Mouse (Mus musculus): ENCODE measurements at regions not wholly inside any gene's neighbourhood (a gene's known extent, or its start where the extent isn't known, plus 50 kb on each side); places are given as distances from the start of the nearest gene placed in this dataset.

GRCm38 (mm10) chr8:64412488-64413188, 206.6 kb upstream of the Tll1 start:
- ATAC-seq (ENCODE audit: insufficient number of reproducible peaks, low FRiP score): no peak
- 74% methylated on average over 15 of the region's 15 CpGs for WGBS
- H3K4me2 ChIP-seq: no peak overlapping the region
- no peak overlapping the region for H3K27ac ChIP-seq (ENCODE audit: poor library complexity, severe bottlenecking)
- H3K4me3 ChIP-seq: no peak overlapping the region
- no peaks in the 10 kb centered on the region for H3K27me3 ChIP-seq (replicated peaks)
- no peak overlapping the region for H3K9ac ChIP-seq
- no peaks in the 10 kb centered on the region for H3K4me1 ChIP-seq (replicated peaks)
- no peaks in the 10 kb centered on the region for H3K9me3 ChIP-seq (replicated peaks)
- no peaks in the 10 kb centered on the region for H3K36me3 ChIP-seq

DNA sequence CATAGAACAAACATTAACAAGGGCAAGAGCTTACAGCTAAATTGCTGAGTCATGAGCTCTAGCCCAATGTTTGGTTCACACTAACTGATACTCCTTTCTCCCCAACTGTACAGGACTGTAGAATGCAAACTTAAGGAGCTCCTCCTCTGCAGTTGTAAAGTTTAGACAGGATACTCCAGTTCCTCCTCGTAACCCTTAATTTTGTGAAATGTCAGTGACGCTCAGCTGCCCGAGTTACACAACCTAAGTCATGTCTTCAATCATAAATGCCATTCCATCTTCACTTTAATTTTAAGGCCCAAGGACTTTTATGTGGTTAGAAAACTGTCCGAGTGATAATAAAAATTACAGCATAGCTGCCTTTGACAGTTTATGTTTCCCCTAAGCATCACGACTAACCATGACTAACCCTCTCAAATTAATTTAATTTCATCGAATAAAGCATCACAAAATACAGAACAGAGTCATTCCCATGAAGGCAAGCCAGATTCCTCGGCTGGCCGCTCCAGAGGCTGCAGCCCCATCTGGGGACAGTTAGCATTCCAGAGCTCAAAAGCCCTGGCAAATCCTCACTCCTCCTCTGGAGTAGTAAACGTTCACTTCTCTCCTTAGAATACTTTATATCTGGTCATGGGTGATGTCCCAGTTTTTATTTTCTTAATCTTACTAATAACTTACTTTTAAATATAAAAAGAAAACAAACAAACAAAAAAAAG, 200.9 kb upstream of the Tll1 start:
- Histone ChIP-seq H3K4me3 (no peak overlapping the region), H3K27ac (ENCODE audit: poor library complexity, severe bottlenecking) (no peak overlapping the region), H3K27me3 (replicated peaks) (no peaks in the 10 kb centered on the region), H3K9me3 (replicated peaks) (no peaks in the 10 kb centered on the region), H3K9ac (no peak overlapping the region), H3K4me1 (replicated peaks) (no peaks in the 10 kb centered on the region), H3K4me2 (no peak overlapping the region), H3K36me3 (no peaks in the 10 kb centered on the region)
- WGBS: 59% methylated on average over 9 of the region's 9 CpGs
- ATAC-seq (ENCODE audit: insufficient number of reproducible peaks, low FRiP score): no peak

GRCm38 (mm10) chr8:64399554-64399953, 193.5 kb upstream of the Tll1 start:
- ATAC-seq (ENCODE audit: insufficient number of reproducible peaks, low FRiP score): no peak
- no peak overlapping the region for H3K4me2 ChIP-seq
- no peak overlapping the region for H3K9ac ChIP-seq
- H3K36me3 ChIP-seq: no peaks in the 10 kb centered on the region
- 66% methylated on average over 3 of the region's 3 CpGs for WGBS
- no peaks in the 10 kb centered on the region for H3K27me3 ChIP-seq (replicated peaks)
- H3K9me3 ChIP-seq (replicated peaks): no peaks in the 10 kb centered on the region
- 0 out of 2 replicates have a peak, but pooled peaks cover 3% of the 10 kb centered on the region for H3K4me1 ChIP-seq (replicated peaks)
- no peak overlapping the region for H3K27ac ChIP-seq (ENCODE audit: poor library complexity, severe bottlenecking)
- H3K4me3 ChIP-seq: no peak overlapping the region

DNA sequence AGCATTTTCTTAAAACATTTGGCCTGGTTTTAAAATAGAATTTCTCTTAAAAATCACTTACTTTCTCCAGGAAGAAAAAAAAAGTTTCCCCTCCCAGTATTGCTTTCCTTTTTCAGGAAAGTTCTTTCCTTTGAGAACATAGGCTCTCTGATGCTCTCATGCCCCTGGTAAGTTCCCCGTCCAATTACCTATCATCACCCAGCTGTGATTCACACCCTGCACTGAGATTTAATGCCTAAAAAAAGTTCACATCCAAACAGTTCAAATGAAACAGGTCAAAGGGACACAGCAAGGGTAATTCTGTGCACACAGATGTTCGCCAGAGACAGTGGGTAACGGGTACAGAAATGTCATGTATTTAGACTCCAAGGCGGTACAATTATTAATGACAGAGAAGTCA, 191.8 kb upstream of the Tll1 start:
- 51% methylated on average over 4 of the region's 4 CpGs for WGBS
- no peaks in the 10 kb centered on the region for H3K36me3 ChIP-seq
- H3K9me3 ChIP-seq (replicated peaks): no peaks in the 10 kb centered on the region
- H3K27me3 ChIP-seq (replicated peaks): no peaks in the 10 kb centered on the region
- no peak overlapping the region for H3K4me2 ChIP-seq
- H3K4me3 ChIP-seq: no peak overlapping the region
- no peak overlapping the region for H3K27ac ChIP-seq (ENCODE audit: poor library complexity, severe bottlenecking)
- H3K4me1 ChIP-seq (replicated peaks): 0 out of 2 replicates have a peak, but pooled peaks cover 3% of the 10 kb centered on the region
- H3K9ac ChIP-seq: no peak overlapping the region
- ATAC-seq (ENCODE audit: insufficient number of reproducible peaks, low FRiP score): no peak

DNA sequence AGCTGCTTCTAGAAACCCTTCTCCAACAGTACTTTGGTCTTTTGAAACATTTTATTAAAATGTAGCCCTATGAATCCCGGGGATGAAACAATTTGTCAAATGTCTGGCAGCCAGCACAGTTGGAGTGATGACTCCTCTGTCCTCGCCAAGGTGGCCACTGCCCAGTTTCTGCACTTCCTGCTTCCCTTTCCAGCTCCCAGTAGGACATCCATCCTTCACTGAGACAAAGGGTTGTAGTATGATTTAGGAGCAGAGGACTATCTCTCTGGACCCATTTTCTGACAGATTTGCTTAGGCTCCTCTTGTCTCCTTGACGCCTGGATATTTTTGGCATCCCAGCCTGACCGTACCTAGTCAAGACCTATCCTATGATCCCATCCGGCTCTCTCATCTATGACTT, 189.7 kb upstream of the Tll1 start:
- Histone ChIP-seq H3K36me3 (no peaks in the 10 kb centered on the region), H3K4me1 (replicated peaks) (0 out of 2 replicates have a peak, but pooled peaks cover 3% of the 10 kb centered on the region), H3K9ac (no peak overlapping the region), H3K27ac (ENCODE audit: poor library complexity, severe bottlenecking) (no peak overlapping the region), H3K4me3 (no peak overlapping the region), H3K27me3 (replicated peaks) (no peaks in the 10 kb centered on the region), H3K9me3 (replicated peaks) (no peaks in the 10 kb centered on the region), H3K4me2 (no peak overlapping the region)
- 67% methylated on average over 5 of the region's 5 CpGs for WGBS
- no peak for ATAC-seq (ENCODE audit: insufficient number of reproducible peaks, low FRiP score)

DNA sequence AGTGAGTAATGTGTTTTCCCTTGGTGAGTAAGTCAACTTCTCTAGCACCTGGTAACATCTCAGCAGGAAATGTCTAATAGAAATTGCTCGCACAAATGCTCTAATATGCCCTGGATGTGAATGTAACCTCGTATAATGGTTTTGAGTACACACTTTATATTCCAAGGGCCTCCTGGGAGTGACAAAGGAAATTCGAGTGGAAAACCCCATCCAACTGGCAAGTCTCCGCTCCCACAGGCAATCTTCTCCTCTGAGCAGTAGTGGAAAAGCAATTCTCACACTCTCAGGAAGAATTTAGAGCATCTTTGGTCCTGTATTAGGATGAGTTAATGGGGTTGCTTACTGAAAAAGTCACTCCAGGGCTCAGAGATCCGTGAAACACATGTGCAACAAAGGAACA, 183.4 kb upstream of the Tll1 start:
- H3K27me3 ChIP-seq (replicated peaks): no peaks in the 10 kb centered on the region
- WGBS: 71% methylated on average over 5 of the region's 5 CpGs
- H3K36me3 ChIP-seq: no peaks in the 10 kb centered on the region
- H3K4me2 ChIP-seq: no peak overlapping the region
- H3K27ac ChIP-seq (ENCODE audit: poor library complexity, severe bottlenecking): no peak overlapping the region
- ATAC-seq (ENCODE audit: insufficient number of reproducible peaks, low FRiP score): no peak
- H3K4me3 ChIP-seq: no peak overlapping the region
- H3K9ac ChIP-seq: no peak overlapping the region
- no peaks in the 10 kb centered on the region for H3K4me1 ChIP-seq (replicated peaks)
- H3K9me3 ChIP-seq (replicated peaks): no peaks in the 10 kb centered on the region

DNA sequence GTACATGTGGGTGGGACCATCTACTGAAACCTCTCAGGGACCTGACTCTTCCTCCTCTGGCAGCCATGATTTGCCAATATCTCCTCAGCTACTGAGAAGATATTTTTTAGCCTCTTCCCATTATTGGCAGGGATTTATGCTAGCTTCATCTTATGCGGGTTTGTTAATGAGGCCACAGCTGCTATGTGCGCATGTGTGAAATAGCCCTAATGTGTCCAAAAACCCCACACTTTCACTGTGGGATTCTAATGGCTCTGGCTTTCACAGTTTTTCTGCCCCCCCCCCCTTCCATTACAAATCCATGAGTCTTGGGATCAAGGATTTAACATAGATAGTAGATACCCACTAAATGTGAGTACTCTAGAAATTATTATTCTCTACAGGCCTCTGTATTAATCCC, 182.2 kb upstream of the Tll1 start:
- Histone ChIP-seq H3K4me1 (replicated peaks) (no peaks in the 10 kb centered on the region), H3K27ac (ENCODE audit: poor library complexity, severe bottlenecking) (no peak overlapping the region), H3K27me3 (replicated peaks) (no peaks in the 10 kb centered on the region), H3K9ac (no peak overlapping the region), H3K4me3 (no peak overlapping the region), H3K36me3 (no peaks in the 10 kb centered on the region), H3K9me3 (replicated peaks) (0 out of 2 replicates have a peak, but pooled peaks cover 3% of the 10 kb centered on the region), H3K4me2 (no peak overlapping the region)
- 93% methylated on average over 2 of the region's 2 CpGs for WGBS
- no peak for ATAC-seq (ENCODE audit: insufficient number of reproducible peaks, low FRiP score)

DNA sequence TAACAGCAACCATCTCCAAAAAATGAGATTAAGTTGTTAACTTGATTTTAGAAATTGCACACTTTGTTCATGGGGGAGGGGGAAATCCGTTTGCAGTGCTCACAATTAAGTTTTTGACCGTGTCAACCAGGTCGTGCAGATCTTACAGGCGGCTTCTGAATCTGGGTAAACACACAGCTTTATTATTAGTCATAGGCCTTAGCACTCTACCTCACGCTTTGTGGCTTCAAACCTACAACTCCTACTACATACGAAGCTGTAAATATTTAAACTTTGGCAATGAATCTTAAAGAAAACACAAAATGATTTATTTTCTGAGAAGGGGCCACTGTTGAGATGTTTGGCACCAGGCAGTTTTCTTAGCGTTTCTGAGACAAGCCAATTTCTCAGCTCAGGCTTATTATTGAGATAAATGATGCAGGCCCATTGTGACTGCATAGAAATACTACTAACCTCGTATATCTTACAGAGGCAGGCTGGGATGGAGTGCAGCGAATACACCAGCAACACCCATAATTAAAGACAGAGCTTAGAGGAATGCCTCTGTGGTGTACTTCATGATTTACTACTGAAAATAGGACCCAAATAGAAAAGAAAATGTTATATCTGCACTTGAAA, 173.8 kb upstream of the Tll1 start:
- Histone ChIP-seq H3K36me3 (no peaks in the 10 kb centered on the region), H3K9me3 (replicated peaks) (0 out of 2 replicates have a peak, but pooled peaks cover 3% of the 10 kb centered on the region), H3K27me3 (replicated peaks) (no peaks in the 10 kb centered on the region), H3K27ac (ENCODE audit: poor library complexity, severe bottlenecking) (no peak overlapping the region), H3K9ac (no peak overlapping the region), H3K4me3 (no peak overlapping the region), H3K4me1 (replicated peaks) (no peaks in the 10 kb centered on the region), H3K4me2 (no peak overlapping the region)
- WGBS: 81% methylated on average over 9 of the region's 9 CpGs
- ATAC-seq (ENCODE audit: insufficient number of reproducible peaks, low FRiP score): no peak

DNA sequence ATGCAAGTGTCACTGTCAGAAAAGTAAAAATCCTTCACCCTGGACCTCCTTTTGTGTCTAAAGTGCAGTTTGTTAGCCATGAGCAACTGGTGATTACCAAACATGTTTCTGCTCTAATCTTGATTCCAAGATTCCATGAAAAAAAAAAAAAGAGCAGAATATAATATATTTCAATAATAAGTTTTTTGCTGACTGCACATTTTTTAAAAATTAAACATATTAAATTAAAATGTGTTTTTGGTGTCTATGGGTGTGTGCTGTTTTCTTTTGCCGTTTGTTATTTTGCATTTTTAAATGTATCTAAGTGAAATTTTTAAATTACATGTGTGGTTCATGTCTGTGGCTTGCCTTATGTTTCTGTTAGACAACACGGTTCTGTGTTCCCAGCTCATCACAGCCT, 171.8 kb upstream of the Tll1 start:
- Histone ChIP-seq H3K36me3 (no peaks in the 10 kb centered on the region), H3K27me3 (replicated peaks) (no peaks in the 10 kb centered on the region), H3K4me3 (no peak overlapping the region), H3K4me1 (replicated peaks) (no peaks in the 10 kb centered on the region), H3K4me2 (no peak overlapping the region), H3K9me3 (replicated peaks) (no peaks in the 10 kb centered on the region), H3K9ac (no peak overlapping the region), H3K27ac (ENCODE audit: poor library complexity, severe bottlenecking) (no peak overlapping the region)
- WGBS: 71% methylated on average over 2 of the region's 2 CpGs
- no peak for ATAC-seq (ENCODE audit: insufficient number of reproducible peaks, low FRiP score)

DNA sequence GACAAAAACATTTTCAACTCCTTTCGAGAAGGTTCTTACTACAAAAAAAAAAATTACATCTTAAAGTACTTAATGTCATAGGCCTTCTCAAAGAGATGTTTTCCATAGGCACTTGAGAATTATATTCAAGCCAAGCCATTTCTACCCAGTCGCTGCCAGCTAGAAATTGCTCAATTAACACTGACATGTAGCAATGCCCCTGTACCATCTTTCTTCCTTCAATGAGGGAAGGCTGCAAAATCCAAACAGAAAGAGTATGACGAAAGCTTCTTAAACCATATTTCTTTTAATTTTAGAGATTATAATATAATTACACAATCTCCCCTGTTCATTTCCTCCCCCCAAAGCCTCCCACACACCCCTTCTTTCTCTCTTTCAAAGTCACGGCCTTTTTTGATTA, 169.4 kb upstream of the Tll1 start:
- no peak overlapping the region for H3K4me3 ChIP-seq
- peaks cover under 1% of the 10 kb centered on the region; the same call in 1 of the 2 replicates for H3K4me1 ChIP-seq (replicated peaks)
- no peaks in the 10 kb centered on the region for H3K36me3 ChIP-seq
- H3K4me2 ChIP-seq: no peak overlapping the region
- H3K9me3 ChIP-seq (replicated peaks): no peaks in the 10 kb centered on the region
- 83% methylated on average over 4 of the region's 4 CpGs for WGBS
- no peaks in the 10 kb centered on the region for H3K27me3 ChIP-seq (replicated peaks)
- no peak for ATAC-seq (ENCODE audit: insufficient number of reproducible peaks, low FRiP score)
- no peak overlapping the region for H3K9ac ChIP-seq
- no peak overlapping the region for H3K27ac ChIP-seq (ENCODE audit: poor library complexity, severe bottlenecking)

- no peak overlapping the region for H3K9ac ChIP-seq
- H3K9me3 ChIP-seq (replicated peaks): no peaks in the 10 kb centered on the region
- H3K4me1 ChIP-seq (replicated peaks): peaks cover 5% of the 10 kb centered on the region
- no peaks in the 10 kb centered on the region for H3K36me3 ChIP-seq
- 57% methylated on average over 5 of the region's 5 CpGs for WGBS
- H3K4me2 ChIP-seq: no peak overlapping the region
- ATAC-seq (ENCODE audit: insufficient number of reproducible peaks, low FRiP score): no peak
- no peak overlapping the region for H3K4me3 ChIP-seq
- no peak overlapping the region for H3K27ac ChIP-seq (ENCODE audit: poor library complexity, severe bottlenecking)
- H3K27me3 ChIP-seq (replicated peaks): no peaks in the 10 kb centered on the region
Measured at GRCm38 (mm10) chr8:64374980-64375379, 168.9 kb upstream of the Tll1 start.
